Mouse (Mus musculus) heart, postnatal 14 days (tissue): ENCODE measurements around the gene Col27a1. TPM values are rescaled to one million over a fixed set of nuclear protein-coding genes. Genes with fewer than 3 reads are reported as not detected.
A peak's percentile ranks its signal among the peaks of the same experiment; 100 is the strongest.

Experiments
- DNase-seq, 2 experiments: peaks; one replicate each; pipeline ENCODE4 v3.0.0; 2021 to 2022
- intact Hi-C: fragments of 180-260 bp; cut with DNase I; formaldehyde crosslinking; loops from one replicate; pipeline ENCODE4 v1.15.1; 2025
- total RNA-seq, 2 experiments: library from RNA; stranded (reverse); gene quantifications; 2 replicates each; pipeline ENCODE4 v1.2.3; 2021

Gene Col27a1
- total RNA-seq, 2 experiments from 2014 or later = 2.4 to 3.4 TPM

DNA sequence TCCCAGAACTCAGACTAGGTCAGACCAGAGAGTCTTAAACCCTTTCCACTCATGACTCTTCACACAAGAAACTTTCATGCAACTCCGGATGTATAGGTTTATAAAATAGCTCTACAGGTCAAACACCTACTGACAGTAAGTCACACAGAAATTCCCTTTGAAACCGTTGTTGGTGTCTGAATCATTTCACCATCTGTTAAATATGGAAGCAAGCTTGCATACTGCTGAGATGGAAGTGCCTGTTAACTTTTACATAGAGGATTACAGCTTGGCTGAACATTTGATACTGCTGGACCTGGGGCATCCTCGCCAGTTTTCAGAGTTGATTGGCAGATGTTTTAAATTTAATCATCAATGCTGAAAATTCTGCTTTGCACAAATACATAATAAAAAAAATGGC lies 82.5 kb downstream of the Col27a1 start:
- DNase-seq = no peak
- intact Hi-C loops = no loop called here

DNA sequence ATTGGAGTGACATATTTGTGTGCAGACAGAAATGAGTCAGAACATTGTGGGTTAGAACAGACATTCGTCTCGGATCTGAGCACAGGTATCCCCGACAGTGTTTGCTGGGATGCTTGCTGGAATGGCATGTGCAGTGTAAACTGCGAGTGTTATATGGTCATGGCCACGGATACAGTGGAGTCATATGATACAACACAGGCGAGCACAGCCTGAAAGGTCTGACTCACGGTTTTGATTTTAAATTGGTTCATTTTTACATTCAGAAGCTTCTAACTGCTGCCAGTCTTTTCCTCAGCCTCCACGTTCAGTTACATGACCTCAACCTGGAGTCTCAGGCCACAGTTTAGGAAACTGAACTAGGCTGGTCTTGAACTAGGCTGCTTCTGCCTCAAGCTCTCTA lies 83.1 kb downstream of the Col27a1 start:
- DNase-seq = no peak
- intact Hi-C loops = no loop called here

DNA sequence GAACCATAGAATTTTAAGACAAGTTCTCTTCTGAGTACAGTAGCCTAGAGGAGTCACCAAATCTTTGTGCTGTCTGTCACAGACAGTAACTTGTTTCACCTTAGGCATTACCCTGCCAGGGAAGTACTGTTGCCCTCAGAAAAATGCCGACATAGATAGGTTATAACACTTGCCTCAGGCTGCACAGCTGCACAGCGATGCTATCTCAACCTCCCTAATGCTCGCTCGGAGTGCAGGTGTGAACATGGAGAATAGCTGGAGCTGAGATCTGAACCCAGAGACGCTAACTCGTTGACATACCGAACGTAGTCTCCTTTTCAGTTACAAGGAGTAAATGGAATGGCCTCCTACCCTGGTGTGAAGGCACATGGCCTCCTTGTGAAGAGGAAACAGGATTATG lies 84.4 kb downstream of the Col27a1 start:
- DNase-seq = no peak
- intact Hi-C loops = no loop called here

DNA sequence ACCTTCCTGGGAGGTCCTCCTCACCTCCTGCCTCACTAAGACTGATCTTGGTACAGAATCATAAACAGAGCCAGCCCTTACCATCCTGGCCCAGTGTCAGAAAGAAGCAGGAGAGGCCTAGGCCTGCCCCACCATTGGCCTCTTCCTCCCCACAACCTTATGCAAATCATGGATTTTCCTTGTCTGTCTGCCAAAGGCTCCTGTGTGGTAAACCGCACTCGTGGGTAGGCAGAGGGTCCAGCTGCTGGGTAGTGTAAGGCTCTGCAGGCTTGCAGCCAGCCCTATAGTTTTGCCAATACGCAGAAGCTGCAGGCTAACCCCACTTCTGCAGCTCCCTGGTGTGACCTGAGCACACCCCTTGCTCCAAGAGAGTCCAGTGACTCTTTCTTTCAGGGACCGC lies 88.8 kb downstream of the Col27a1 start:
- DNase-seq = no peak
- intact Hi-C loops = no loop called here

DNA sequence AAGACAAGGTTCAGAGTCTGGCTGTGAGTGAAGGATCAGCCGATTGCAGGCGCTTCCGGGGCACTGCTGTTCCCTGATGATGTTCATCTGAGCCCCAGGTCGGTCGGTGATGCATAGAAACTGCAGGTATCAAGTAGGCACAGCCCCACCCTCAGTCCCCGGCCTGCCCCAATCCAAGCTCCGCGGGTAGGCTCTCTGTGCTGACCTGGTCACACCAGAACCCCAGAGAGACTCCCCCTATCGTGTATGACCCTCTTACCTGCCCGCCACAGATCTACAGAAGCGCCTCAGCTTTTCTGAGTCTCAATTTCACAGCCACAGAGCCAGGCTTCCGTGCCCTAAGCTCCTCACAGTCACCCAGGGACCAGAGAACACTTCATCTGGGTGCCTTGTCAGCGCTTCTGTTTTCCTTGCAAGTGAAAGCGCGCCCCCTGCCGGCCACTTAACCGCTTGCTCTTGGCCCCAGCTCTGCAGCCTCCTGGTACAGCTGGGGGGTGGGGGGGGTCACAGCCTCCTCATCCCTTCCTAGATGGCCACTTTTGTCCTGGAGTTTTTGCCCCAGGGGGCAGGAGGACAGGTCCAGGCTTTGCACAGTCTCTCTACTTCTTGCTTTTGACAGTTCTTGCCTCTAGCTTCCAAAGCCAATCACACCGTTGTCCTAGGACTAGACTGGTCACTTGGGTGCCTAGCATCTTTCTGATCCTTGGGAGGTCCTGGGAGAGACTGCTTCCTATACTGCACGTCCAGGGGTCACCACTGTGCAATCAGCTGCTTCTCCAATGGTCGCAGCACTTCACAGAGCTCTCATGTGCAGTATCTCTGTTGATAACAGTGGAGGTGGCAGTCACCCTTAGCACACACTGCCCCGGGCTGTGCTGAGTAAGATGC lies 93.6 kb downstream of the Col27a1 start:
- peak; percentile 91 to 95 for DNase-seq
- intact Hi-C loops = loop anchor here (1.0 to 2.0 kb wide), 2 partner anchors 92 to 149 kb away; no protein-coding TSS in a partner anchor

DNA sequence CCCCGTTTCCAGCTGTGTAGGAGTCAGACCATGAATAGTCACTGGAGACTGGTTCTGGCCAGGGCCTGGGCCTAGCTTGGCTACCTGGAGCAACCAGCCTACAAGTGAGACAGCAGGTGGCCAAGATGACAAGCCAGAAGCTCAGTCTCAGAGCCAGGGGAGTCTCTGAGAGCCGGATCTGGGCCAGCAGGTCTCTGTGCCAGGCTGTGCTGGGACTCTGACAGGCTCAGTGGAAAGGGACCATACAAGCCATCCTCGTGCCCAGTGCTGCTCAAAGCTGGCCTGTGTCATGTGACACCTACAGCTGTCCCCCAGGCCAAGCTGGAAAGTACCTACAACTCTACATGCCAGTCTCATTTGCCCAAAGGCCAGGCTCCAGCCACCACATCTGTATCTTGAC lies 94.5 kb downstream of the Col27a1 start:
- DNase-seq = no peak
- intact Hi-C loops = no loop called here

DNA sequence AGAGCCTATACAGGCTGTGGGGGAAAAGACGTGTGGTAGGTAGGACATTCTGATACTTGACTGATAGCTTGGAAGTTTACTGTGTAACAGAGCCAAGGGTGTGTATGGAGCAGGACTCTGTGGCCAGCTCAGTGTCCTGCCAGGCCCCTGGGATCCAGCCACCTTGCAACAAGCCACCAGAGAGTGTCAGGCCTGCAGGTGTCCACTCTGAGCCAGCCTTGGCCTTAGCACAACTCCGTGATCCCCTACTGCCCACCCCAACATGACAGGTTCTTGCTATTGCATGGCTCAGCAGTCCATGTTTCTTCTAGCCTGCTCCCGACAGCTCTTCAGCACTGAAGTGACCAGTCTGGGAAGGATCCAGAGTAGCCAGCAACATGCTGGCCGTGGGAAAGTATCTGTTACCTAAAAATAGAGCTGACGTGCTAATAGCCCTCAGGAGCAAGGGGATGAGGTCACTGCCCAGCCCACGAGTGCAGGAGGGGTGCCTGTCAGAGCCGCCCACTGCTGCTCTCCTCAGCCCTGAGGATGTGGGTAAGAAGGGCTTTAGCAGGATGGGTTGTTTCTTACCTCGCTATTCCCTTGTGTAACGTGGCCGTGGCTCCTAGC lies 96.5 kb downstream of the Col27a1 start:
- intact Hi-C loops = no loop called here
- DNase-seq = peak; percentile 51 to 63

DNA sequence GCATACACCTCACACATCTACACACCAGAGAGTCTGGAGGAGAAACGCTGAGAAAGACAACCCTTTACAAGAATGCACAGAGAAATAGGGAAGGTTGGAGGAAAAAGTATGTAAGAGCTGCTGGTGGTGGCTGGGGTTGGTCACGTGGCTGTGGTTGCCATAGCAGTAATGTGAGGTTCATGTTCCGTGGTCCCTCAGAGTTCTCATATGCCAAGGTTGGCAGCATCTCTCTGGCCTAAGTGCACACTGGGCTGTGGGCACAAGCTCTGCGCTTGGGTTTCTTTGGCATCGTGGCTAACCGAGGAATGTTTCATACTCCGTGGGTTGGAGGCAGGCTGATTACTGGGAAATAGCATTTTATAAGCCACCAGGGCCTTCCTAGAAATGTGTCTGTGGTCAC lies 97.6 kb downstream of the Col27a1 start:
- DNase-seq = no peak
- intact Hi-C loops = no loop called here

DNA sequence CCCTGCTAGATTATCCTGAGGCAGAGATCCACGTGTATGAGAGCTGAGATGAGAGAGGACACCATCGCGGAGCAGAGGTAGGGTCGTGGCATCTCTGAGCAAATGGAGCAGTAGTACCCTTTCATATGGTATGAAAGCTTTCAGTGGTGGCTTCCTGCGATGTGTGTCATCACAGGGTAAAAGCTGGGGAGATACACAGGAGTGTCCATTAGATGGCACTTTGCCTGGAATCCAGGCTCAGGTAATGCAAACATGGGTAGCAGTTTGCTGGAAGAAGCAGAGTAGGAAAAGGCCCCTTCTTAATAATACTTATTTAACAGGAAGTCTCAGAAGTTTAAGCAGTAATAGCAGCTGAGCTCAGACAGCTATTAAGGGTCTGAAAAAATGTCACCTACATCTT lies 100.3 kb downstream of the Col27a1 start:
- intact Hi-C loops = no loop called here
- DNase-seq = no peak

DNA sequence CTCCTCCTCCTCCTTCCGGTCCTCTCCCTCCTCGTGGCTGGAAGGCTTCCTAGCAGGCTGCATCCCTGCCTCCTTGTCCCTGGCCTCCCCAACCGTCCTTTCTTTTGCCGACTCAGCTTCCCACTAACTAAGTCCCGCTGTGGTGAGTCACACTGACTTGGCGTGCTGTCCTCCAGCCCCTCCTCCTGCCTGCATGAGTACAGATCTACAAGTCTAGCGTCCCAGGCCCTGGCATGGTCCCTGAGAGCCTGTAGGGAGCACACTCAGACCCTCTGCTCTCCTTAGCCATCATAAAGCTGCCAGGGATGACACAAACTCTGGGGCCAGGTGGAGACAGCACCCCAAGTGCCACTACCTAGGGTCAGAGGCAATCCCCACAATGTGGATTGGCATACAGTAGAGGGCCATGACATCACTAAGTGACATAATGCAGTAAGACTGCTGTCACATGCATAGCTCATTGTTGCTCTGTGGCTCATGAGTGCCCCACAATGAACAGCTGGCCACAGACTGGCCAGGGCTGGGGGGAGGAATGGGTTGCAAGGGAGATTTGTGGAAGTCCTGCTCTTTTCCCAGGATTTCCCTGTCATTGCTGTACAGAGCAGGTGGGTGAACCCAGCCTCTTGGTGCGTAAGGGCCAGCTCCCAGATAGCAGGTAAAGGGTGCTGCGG lies 102.4 kb downstream of the Col27a1 start:
- peak; percentile 50 to 61 for DNase-seq
- intact Hi-C loops = no loop called here

DNA sequence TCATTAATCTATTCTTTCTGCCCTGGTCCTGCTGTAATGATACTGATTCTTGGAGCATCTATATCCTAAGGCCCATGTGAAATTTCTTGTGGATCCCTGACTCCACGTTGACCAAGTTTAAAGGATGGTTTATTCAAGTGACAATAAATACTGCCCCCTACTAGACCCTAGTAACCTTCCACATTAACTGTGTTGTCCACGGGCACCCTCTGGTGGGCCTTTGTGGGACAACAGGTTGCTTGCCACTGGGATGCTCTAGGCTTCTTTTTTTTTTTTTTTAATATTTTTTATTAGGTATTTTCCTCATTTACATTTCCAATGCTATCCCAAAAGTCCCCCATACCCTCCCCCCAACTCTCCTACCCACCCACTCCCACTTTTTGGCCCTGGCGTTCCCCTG lies 105.8 kb downstream of the Col27a1 start:
- DNase-seq = peak; percentile 74 to 87
- intact Hi-C loops = loop anchor here (1.0 to 2.0 kb wide), 3 partner anchors 105 to 160 kb away; partner anchors contain the start of gene Col27a1

DNA sequence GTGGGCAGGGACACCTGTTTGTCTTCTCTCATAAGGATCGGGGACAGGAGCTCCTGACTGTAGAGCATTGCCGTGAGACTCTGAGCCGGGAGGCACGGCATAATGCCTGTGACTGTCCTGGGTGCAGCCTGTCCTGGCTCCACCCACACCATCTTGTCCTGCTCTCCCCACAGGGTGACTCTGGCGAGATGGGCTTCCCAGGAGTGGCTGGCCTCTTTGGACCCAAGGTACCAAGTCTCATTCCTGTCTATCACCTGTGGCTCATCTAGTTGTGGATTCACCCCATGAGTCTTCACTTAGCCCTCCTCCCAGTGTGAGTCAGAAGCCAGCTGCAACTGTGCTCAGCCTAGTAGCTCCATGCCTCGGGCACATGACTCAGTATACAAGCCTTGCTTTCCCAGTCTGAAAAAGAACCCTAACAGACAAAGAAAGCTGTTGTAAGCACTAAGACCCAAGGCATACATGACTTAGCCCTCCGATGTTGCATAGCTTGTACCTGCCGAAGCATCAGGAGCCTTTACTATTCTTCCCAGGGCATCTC lies 109.5 kb downstream of the Col27a1 start:
- intact Hi-C loops = no loop called here
- no peak for DNase-seq

DNA sequence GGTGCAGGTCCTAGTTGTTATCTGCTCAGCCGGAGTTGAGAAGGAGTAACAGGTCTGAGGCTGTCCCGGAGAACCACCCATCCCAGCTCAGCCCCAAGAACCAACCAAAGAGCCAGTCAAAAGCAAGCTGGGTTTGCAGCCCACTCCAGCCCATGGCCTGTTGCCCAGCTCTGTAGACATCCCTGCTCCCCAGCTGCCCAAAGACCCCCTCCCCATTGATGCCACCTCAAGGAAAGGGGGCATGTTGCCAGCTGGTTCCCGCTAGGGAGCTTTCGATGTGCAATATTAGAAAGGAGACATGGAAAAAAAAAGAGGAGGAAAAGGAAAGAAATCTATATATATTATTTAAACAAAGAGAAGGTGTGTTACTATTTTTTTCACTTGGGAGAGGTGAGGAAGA lies 119.6 kb downstream of the Col27a1 start:
- intact Hi-C loops = loop anchor here (5.0 kb wide), 1 partner anchor 511 kb away; no protein-coding TSS in a partner anchor
- no peak for DNase-seq

DNA sequence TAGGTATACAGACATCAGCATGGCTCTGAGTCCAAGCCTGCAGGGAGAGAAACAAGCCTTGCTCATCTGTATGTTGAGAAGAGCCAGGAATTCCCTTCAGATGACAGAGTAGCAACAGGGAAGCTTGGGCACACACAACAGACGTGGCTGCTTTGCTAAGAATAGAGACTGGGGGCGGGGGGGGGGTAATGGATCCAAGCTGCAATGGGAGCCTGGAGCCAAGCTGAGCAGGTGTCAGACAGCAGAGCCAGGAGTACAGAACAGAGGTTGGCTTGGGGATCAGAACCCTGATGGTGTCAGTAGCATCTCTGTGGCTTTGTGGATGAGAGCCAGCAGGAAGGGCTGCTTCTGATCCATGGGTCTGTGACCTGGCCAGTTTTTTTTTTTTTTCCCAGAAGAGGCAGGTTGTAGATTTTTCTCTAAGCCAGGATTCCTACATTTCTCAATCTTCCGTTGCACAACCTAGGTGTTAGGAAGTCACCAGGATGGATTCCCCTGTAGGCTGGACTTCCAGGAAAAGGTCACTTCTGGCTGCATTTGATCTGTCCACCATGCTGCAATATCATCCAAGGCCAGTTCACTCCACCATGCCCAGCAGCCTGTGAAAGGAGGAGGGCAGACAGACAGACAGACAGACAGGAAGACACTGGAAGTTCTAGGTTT lies 124.7 kb downstream of the Col27a1 start:
- intact Hi-C loops = no loop called here
- DNase-seq = no peak

DNA sequence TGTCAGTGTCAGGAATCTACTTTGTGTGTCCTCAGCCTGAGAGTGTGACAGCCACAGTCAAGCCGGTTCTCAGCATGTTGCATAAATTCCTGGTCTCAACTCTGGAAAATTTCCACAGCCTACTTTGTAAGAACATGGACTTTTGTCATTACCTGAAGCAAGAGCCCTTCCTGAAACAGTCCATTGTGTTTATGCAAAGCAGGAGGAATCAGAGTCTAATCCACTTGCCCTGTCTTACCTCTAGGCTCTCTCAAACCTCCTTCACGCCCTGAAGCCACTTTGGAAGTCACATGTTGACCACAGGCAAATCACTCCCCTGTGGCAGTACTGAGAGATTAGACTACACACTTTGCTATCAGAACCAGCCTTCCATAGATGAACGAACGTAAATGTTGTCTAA lies 128.7 kb downstream of the Col27a1 start:
- intact Hi-C loops = no loop called here
- no peak for DNase-seq

DNA sequence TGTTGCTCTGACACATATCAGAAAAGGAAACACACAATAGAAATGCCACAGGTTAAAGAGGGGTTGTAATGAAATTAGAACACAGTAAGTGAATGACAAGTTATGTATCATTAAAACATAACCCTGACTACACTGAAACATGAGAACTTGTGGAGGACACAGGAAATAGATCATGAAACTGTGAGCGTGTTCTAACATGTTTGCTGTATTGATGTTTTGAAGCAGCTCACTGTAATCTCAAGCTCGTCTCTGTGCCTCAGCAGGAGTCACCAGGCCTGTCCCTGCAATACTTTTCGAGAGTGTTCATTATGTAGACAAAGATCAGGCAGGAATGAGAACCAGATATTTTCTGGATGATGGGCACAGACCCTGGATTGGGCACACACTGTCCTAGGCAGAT lies 129.8 kb downstream of the Col27a1 start:
- no peak for DNase-seq
- intact Hi-C loops = no loop called here

DNA sequence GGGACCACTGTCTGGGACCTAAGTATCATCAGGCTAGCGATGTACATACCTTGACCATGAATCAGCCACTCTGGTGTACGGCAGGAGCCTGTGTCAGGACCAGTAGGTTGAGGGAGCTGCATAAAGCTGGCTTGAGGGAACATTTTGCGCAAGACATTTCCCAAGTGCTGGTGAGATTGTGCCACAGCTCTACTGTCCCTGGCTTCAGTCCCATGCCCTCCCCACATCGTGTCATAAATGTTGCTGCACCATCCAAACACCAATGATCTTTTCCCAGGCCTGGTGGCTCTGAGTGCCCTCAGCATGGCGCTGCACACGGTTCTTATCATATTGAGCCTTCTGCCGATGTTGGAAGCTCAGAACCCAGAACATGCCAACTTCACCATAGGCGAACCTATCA lies 130.5 kb downstream of the Col27a1 start, which contains the start of gene Orm1:
Orm1 (plus strand) TSS at position 266 of the 400 bp plus-strand sequence.
- DNase-seq = no peak
- intact Hi-C loops = no loop called here

DNA sequence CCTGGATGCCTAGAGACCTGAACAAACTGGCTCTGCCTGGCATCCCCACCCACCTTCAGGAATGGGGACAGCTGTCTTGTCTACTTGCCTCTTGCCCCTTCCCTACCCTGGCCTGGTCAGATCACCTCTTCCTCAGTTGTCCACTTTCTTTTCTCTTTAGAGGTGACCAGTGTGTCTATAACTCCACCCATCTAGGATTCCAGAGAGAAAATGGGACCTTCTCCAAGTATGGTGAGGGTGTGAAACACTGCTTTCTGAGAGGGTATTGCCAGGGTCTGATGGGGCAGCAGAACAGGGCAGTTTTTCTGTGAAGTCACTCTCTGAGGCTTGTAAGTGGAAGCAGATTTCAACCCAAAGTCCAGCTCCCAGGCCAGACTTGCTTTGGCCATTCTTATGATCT lies 131.5 kb downstream of the Col27a1 start:
- DNase-seq = no peak
- intact Hi-C loops = no loop called here

DNA sequence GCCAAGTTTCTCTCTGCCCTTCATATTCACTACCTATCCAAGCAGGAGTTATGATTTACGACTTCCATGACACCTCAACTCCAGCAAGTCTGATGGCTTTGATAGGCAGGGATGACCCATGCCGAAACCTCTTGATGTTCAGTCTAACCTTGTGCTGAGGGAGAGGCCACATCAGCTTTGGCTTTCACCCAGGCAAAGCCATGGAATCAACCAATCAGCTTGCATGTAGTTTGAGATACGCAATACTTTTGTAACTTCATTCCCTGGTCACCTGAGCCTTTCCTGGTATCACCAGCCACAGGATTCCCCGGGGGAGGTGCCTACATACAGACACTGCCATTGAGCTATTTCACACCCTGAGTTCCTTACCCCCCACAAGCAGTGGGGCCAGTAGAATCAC lies 132.9 kb downstream of the Col27a1 start:
- intact Hi-C loops = no loop called here

DNA sequence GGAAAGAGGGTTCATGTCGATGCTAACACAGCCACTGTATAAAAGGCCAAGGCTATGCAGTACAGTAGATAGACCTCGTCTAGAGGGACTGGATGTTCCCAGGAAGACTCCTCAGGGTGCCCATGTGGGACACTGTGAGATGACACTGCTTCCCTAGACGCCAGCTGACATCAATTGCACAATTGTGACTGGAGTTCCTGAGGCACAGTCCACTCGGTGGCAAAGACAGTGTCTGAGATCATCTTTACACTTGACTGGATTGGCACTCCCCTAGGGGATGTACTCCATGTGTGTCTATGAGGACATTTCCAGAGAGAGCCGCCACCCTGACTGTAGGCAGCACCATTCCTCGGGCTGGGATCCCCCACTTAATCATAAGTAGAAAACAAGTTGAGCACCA lies 134.7 kb downstream of the Col27a1 start:
- intact Hi-C loops = no loop called here
- DNase-seq = no peak

More for the DNA sequence above, 132.9 kb downstream of the Col27a1 start:
- no peak for DNase-seq
